Mouse (Mus musculus): ENCODE measurements around the gene Crybb3. TPM values are rescaled to one million over a fixed set of nuclear protein-coding genes. Genes with fewer than 3 reads are reported as not detected.

The Crybb3 gene
- total and polyA plus RNA-seq, 3 experiments: not detected

DNA sequence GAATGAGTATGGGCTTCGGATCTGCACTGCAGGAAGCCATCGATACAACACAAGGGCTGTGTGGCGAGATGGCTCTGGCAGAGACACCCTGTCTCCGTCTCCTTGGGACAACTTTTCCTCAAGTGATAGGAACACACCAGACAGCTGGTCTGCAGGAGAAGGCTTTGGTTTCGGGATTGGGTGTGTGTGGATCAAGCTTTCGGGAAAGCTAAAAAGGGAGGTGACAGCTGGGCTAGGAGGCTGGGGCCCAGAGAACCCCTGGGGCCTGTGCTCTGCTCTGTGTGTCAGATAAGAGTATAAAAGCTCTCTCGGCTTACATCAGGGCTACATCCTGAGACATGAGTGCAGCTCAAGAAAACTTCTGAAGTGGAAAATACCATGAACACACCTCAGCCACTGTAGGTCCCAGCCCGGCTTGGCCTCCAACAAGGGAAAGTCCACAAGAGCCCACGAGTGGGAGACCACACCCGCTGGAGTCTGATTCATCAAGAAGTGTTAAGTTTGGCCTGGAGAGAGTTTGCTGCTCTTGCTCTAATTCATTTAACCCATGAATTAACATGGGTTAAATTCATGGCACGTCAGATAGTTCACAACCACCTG is 26.9 kb upstream of the Crybb3 start:
- in situ Hi-C loops (cut with MboI; ENCODE audit: low pct_ligation_motif_present, low pct_unique_long_range_greater_than_20kb, low sequenced_read_pairs): loop anchor here (5.0 kb wide), 1 partner anchor 59 kb away; no protein-coding TSS in a partner anchor
- Histone ChIP-seq H3K4me3 (replicated peaks in 1 of 3; ENCODE audit: low read depth in 2 of 3, low read length in 2 of 3, poor library complexity in 1 of 3) (no peak overlapping the region), H3K9ac (ENCODE audit: insufficient read depth, low read depth) (no peak overlapping the region), H3K36me3 (replicated peaks in 1 of 2; ENCODE audit: control insufficient read depth in 1 of 2, insufficient read depth in 1 of 2, low read length in 1 of 2) (no peaks in the 10 kb centered on the region), H3K4me2 (ENCODE audit: insufficient read depth, low read depth, poor library complexity, severe bottlenecking) (no peak overlapping the region), H3K9me3 (replicated peaks; ENCODE audit: low read length) (peaks cover 3% of the 10 kb centered on the region), H3K79me2 (replicated peaks; ENCODE audit: control insufficient read depth, extremely low read depth, insufficient read depth, poor library complexity, severe bottlenecking) (no peaks in the 10 kb centered on the region), H3K27me3 (replicated peaks) (no peaks in the 10 kb centered on the region), H3K27ac (ENCODE audit: insufficient read depth, low read depth) (no peak overlapping the region), H3K4me1 (ENCODE audit: control insufficient read depth in 1 of 2, insufficient read depth in 2 of 2) (peaks cover 6 to 58% of the 10 kb centered on the region in 2 experiments)
- TF ChIP-seq KAT2A (IDR thresholded peaks at IDR 0.05; ENCODE audit: insufficient replicate concordance, low read length) (no peak), IRF4 (IDR thresholded peaks at IDR 0.05; ENCODE audit: low read depth, low read length) (no peak), CHD2 (IDR thresholded peaks at IDR 0.05; ENCODE audit: low read length) (no peak), RCOR1 (conservative IDR thresholded peaks at IDR 0.05; ENCODE audit: low read depth, low read length) (no peak), E2F4 (IDR thresholded peaks at IDR 0.05; ENCODE audit: insufficient replicate concordance, low read depth, low read length) (no peak), POLR2AphosphoS2 (IDR thresholded peaks at IDR 0.05; ENCODE audit: low read depth, low read length) (no peak), JUN (IDR thresholded peaks at IDR 0.05; ENCODE audit: insufficient read depth, low read depth, low read length) (no peak), USF2 (conservative IDR thresholded peaks at IDR 0.05; ENCODE audit: low read depth, low read length) (no peak), ELF1 (IDR thresholded peaks at IDR 0.05; ENCODE audit: low read depth, low read length) (no peak), NRF1 (IDR thresholded peaks at IDR 0.05; ENCODE audit: low read depth, low read length) (no peak), ZKSCAN1 (IDR thresholded peaks at IDR 0.05; ENCODE audit: borderline replicate concordance, low read depth, low read length) (no peak), ETS1 (conservative IDR thresholded peaks at IDR 0.05; ENCODE audit: low read depth, low read length) (no peak), BHLHE40 (IDR thresholded peaks at IDR 0.05; ENCODE audit: low read depth, low read length) (no peak), SIN3A (IDR thresholded peaks at IDR 0.05; ENCODE audit: low read length) (no peak), UBTF (IDR thresholded peaks at IDR 0.05; ENCODE audit: low read depth, low read length) (no peak), GABPA (IDR thresholded peaks at IDR 0.05; ENCODE audit: insufficient replicate concordance, low read depth, low read length) (no peak), TBP (conservative IDR thresholded peaks at IDR 0.05; ENCODE audit: low read depth, low read length) (no peak), MYC (IDR thresholded peaks at IDR 0.05; ENCODE audit: low read depth, low read length) (no peak), MAZ (IDR thresholded peaks at IDR 0.05; ENCODE audit: low read depth, low read length) (no peak), MEF2A (IDR thresholded peaks at IDR 0.05; ENCODE audit: borderline replicate concordance, low read depth, low read length) (no peak)
- no peak for DNase-seq (ENCODE audit: extremely low read depth)
- dilution Hi-C loops (cut with MboI; ENCODE audit: extremely low pct_ligation_motif_present, extremely low pct_unique_long_range_greater_than_20kb, low sequenced_read_pairs): no loop called here
